Mouse (Mus musculus) embryonic fibroblast, embryonic 13.5 days (primary cell): ENCODE data around the gene Ndufaf2.

Experiments used
- CTCF ChIP-seq: IDR thresholded peaks from 2 replicates; pipeline ENCODE4 v1.5.1; 2011; ENCODE audit warnings: mild to moderate bottlenecking, control low read depth, low read length, moderate library complexity, borderline replicate concordance; ENCODE audit not compliant: insufficient read depth
- POLR2A ChIP-seq: IDR thresholded peaks from 2 replicates; pipeline ENCODE4 v1.6.1; 2011; ENCODE audit warnings: low read depth, mild to moderate bottlenecking, control low read depth, low read length, moderate library complexity

DNA sequence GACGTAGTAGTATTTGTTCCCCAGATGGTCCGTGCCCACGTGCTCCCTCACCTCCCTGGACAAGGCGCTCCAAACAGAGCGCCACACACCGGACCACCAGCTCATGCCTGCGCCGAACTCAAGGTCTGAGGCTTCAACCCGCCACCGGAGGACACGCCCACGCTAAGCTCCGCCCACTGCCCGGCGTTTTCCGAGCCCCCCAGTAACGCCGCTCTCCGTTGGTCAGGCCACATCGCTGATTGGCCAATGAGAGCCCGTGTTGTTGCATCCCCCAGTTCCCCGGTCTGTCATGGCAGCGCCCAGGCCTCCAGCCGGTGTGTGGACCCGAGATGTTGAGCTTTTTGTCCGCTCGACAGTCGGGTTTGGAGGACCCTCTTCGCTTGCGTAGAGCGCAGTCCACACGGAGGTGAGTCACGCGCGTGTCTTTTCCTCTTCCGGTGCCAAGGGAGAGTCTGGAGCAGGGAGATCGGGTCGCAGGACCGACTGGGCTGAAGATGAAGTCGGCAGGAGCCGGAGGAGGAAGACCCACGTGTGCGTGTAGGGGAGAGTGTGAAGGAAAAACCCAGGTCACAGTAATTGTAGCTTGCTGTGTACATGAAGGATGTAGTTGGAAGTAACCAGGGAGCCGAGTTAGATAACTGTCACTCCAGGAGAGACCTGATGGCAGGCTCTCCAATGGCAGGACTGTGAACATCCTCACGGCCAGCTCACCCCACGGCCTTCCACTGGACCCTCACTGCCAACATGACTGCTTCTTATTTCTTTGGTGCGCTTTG lies at the start of gene Ndufaf2, which contains the start of gene Ercc8:
- TF ChIP-seq POLR2A (peak; percentile 92), CTCF (0 out of 2 replicates have a peak, but pooled peaks have one; percentile 3)
